Mouse (Mus musculus): ENCODE results near the gene Thap3. TPM values are rescaled to one million over a fixed set of nuclear protein-coding genes. Genes with fewer than 3 reads are reported as not detected.

Gene Thap3
- polyA plus RNA-seq, 1 experiment from 2014 or later, result 45.5 TPM

DNA sequence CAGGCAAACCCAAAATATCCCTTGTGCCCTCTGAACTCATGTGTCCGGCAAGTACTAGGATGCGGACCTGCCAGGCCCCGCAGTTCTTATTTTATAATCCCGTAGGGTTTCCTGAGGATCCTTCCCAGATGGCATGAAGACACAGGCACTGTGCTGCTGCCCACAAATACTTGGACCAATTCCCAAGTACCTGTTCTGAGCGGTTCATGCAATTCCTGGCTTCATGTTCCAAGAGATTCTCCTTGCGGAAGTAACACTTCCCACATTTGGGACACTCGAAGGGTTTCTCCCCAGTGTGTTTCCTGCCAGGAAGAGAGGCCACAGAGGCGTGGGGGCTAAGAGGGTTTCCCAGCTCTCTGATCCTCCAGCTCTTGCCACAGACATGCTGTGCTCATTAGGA lies 33.7 kb upstream of the Thap3 start:
- H3K9ac ChIP-seq (replicated peaks), result no peak overlapping the region
- no peak overlapping the region for H3K27ac ChIP-seq
- H3K4me3 ChIP-seq (replicated peaks), result no peak overlapping the region
- H3K4me1 ChIP-seq (replicated peaks), result peaks cover 28% of the 10 kb centered on the region
- 87% methylated on average over 8 of the region's 8 CpGs for WGBS
- no peaks in the 10 kb centered on the region for H3K9me3 ChIP-seq
- ATAC-seq (ENCODE audit: insufficient number of reproducible peaks, insufficient read depth, low FRiP score, low TSS enrichment, low read depth), result no peak
- peaks cover 84% of the 10 kb centered on the region for H3K36me3 ChIP-seq
- no peaks in the 10 kb centered on the region for H3K27me3 ChIP-seq
- no peak overlapping the region for H3K4me2 ChIP-seq

DNA sequence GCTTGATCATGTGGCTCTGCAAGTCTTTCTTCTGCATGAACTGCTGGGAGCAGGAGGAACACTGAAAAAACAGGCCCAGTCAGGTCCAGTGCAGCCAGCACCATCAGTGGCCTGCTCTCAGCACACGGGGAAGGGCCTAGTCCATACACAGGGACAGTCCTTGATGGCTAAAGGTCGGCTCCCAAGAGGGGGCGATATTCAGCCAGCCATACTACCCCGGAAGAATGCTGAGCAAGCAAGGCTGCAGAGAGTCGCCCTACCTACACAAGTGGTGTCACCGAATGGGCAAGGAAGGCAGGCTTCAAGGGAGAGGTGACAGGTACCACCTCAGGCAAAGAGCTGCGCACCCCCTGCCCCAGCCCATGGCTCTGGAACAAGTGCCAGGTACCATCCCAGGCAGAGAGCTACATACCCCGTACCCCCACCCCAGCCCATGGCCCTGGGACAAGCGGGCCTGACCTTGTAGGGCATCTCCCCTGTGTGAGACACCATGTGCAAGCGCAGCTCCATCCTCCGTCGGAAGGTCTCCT lies 32.8 kb upstream of the Thap3 start:
- Histone ChIP-seq H3K4me2 (no peak overlapping the region), H3K4me3 (replicated peaks) (no peak overlapping the region), H3K27ac (no peak overlapping the region), H3K9me3 (no peaks in the 10 kb centered on the region), H3K27me3 (no peaks in the 10 kb centered on the region), H3K36me3 (peaks cover 93% of the 10 kb centered on the region), H3K9ac (replicated peaks) (no peak overlapping the region), H3K4me1 (replicated peaks) (peaks cover 25% of the 10 kb centered on the region)
- no peak for ATAC-seq (ENCODE audit: insufficient number of reproducible peaks, insufficient read depth, low FRiP score, low TSS enrichment, low read depth)
- 83% methylated on average over 12 of the region's 12 CpGs for WGBS

DNA sequence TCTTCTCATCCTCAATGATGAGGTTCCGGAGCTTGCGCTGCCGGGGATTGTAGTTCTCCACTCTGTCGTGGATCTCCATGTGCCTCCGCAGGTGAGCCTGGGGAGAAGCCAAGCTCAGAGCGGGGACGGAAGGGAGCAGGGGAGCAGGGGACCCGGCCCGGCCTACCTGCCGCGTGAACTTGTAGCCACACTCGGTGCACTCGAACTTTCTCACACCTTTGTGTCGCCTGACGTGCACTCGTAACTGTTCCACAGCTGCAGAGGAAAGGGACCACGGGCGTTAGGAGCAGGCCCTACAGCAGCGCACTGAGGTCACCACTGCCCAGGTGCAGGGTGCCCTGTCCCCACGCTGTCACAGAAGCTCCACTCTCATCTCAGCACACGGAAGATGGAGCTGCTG lies 31.2 kb upstream of the Thap3 start:
- Histone ChIP-seq H3K36me3 (peaks cover 99% of the 10 kb centered on the region), H3K9ac (replicated peaks) (no peak overlapping the region), H3K27me3 (no peaks in the 10 kb centered on the region), H3K27ac (no peak overlapping the region), H3K9me3 (no peaks in the 10 kb centered on the region), H3K4me3 (replicated peaks) (no peak overlapping the region), H3K4me2 (no peak overlapping the region), H3K4me1 (replicated peaks) (peaks cover 8% of the 10 kb centered on the region)
- 90% methylated on average over 21 of the region's 21 CpGs for WGBS
- ATAC-seq (ENCODE audit: insufficient number of reproducible peaks, insufficient read depth, low FRiP score, low TSS enrichment, low read depth), result no peak

DNA sequence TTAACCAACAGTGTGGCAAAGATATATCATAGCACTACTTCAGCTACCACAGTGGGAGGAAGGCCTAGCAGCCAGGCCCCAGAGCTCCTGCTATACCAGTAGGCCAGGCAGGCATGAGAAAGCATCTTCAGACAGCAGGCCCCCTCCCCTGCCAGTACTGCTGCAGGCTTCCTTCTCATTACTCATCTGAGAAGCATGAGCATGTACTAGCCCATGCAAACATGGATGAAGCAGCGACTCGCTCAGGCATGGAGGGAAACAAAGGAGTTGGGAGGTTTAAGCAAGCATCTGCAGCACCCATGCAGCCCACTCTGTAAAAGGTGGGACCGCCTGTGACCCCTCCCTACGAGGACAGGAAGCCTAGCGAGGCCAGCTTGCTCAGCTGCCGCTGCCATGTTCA lies 30.3 kb upstream of the Thap3 start:
- ATAC-seq (ENCODE audit: insufficient number of reproducible peaks, insufficient read depth, low FRiP score, low TSS enrichment, low read depth), result no peak
- H3K36me3 ChIP-seq, result peaks cover 99% of the 10 kb centered on the region
- no peak overlapping the region for H3K4me3 ChIP-seq (replicated peaks)
- H3K9ac ChIP-seq (replicated peaks), result no peak overlapping the region
- H3K4me2 ChIP-seq, result no peak overlapping the region
- no peaks in the 10 kb centered on the region for H3K27me3 ChIP-seq
- WGBS, result 94% methylated on average over 6 of the region's 6 CpGs
- H3K9me3 ChIP-seq, result no peaks in the 10 kb centered on the region
- H3K27ac ChIP-seq, result no peak overlapping the region
- no peaks in the 10 kb centered on the region for H3K4me1 ChIP-seq (replicated peaks)

DNA sequence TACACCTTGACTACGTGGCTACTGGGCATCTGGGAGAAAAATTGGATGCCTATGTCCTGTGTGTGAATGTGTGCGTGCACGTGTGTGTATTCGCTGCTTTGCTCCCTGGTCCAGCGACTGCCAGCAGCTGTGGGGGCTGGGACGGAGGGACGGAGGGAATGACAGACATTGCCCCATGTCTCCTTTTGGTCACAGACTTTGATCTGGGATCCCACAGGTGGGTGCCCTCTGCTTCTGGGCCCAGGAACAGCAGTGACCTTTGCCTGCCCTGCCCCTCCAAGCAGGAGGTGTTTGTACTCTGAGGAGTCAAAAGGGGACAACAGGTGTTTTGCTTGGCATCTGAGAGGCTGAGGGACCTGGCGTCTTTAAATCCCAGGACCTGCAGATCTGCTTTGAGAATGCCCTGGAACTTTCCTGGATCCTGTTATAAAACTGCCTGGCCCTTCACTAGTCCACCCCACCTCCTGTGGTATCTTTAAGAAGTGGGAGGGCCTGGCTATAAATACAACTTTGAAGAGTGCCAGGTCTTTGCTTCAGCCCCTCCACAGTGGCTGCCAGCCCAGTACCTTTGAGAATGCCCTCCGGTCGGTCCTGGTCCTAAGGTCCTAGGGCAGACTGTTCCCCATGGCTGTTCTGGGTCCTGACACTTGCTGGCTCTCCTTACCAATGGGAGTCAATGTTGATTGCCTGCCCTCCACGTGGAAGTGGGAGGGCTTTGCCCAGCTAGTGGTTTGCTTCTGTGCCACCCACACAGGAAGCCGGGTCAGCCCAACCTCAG lies 24.4 kb upstream of the Thap3 start:
- WGBS, result 83% methylated on average over 12 of the region's 12 CpGs
- no peak for ATAC-seq (ENCODE audit: insufficient number of reproducible peaks, insufficient read depth, low FRiP score, low TSS enrichment, low read depth)
- Histone ChIP-seq H3K9me3 (no peaks in the 10 kb centered on the region), H3K36me3 (peaks cover 63% of the 10 kb centered on the region), H3K4me2 (no peak overlapping the region), H3K4me1 (replicated peaks) (peaks cover 22% of the 10 kb centered on the region), H3K4me3 (replicated peaks) (no peak overlapping the region), H3K9ac (replicated peaks) (no peak overlapping the region), H3K27me3 (peaks cover 11% of the 10 kb centered on the region; the same call in 1 of the 2 replicates), H3K27ac (no peak overlapping the region)

DNA sequence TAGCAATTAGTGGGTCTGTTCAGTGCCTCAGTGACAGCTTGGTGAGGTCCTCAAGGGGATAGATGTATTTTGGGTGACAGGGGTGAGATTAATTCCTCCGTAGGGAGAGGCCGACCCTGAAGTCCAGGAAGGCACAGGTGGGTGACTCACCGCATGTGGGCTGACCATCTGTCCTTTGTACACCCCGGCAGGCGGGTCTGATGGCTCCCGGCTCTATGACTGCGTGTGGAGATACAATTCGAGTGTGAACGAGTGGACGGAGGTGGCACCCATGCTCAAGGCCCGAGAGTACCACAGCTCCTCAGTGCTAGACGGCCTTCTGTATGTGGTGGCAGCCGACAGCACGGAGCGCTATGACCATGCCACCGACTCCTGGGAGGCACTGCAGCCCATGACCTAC lies 23.3 kb upstream of the Thap3 start:
- H3K4me2 ChIP-seq, result no peak overlapping the region; the same call in 1 of the 2 replicates
- H3K27ac ChIP-seq, result no peak overlapping the region
- H3K36me3 ChIP-seq, result peaks cover 53% of the 10 kb centered on the region
- ATAC-seq (ENCODE audit: insufficient number of reproducible peaks, insufficient read depth, low FRiP score, low TSS enrichment, low read depth), result no peak
- no peaks in the 10 kb centered on the region for H3K9me3 ChIP-seq
- H3K4me3 ChIP-seq (replicated peaks), result no peak overlapping the region
- peaks cover 11% of the 10 kb centered on the region; the same call in 1 of the 2 replicates for H3K27me3 ChIP-seq
- peaks cover 31% of the 10 kb centered on the region for H3K4me1 ChIP-seq (replicated peaks)
- H3K9ac ChIP-seq (replicated peaks), result no peak overlapping the region
- WGBS, result 96% methylated on average over 16 of the region's 16 CpGs

DNA sequence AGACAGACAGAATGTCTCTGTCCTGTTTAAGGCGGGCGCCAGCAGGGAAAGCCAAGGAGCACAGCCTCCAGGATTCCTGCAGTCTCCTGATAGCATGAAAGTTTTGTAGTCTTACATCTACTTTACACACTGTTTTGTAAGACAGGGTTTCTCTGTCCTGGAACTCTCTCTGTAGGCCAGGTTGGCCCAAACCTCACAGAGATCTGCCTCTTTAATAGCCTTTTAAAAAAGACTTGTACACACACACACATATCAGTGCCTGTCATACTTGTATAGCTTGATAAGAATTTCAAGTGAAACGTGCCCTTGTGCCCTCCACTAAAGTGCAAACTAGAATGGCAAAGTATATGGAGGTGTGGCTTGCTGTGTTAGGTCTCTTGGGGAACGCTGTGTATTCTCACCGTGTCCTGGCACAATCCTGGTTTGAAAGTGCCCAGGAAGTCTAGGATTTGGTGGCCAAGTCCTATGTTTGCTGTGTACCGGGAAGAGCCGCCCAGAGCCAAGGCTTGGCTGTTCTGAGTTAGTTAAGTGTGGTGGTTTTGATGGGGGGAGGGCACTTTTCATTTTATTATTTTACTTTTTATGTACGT lies 22.5 kb upstream of the Thap3 start:
- peaks cover 31% of the 10 kb centered on the region for H3K4me1 ChIP-seq (replicated peaks)
- H3K27me3 ChIP-seq, result peaks cover 14% of the 10 kb centered on the region; the same call in 1 of the 2 replicates
- no peak overlapping the region for H3K27ac ChIP-seq
- peak overlapping the region; percentile 85 for H3K4me3 ChIP-seq (replicated peaks)
- H3K36me3 ChIP-seq, result peaks cover 44% of the 10 kb centered on the region
- 79% methylated on average over 8 of the region's 8 CpGs for WGBS
- H3K9me3 ChIP-seq, result no peaks in the 10 kb centered on the region
- no peak for ATAC-seq (ENCODE audit: insufficient number of reproducible peaks, insufficient read depth, low FRiP score, low TSS enrichment, low read depth)
- H3K9ac ChIP-seq (replicated peaks), result peak overlapping the region; percentile 75
- peak overlapping the region; percentile 100 for H3K4me2 ChIP-seq

DNA sequence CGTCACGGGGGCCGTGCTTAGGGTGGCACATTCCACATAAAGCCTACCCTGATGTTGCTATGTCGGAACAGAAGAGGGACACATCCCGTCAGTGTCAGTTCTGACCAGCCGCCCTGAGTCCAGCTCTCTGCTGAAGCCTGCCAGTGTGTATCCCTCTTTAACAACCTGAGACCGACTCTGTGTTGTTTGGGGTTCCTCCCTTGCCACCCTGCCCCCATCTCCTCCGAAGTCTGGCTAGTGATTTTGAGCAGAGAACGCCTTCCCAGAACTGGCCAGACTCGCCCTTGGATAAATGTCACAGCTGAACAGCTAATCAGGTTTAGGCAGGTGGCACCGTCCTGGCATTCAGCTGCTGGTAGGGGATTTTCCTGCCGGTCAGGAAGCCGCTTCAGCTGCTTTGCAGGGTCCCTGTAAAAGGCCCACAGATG lies 21.9 kb upstream of the Thap3 start:
- Histone ChIP-seq H3K36me3 (peaks cover 39% of the 10 kb centered on the region), H3K9me3 (no peaks in the 10 kb centered on the region), H3K4me3 (replicated peaks) (peak overlapping the region; percentile 85), H3K27me3 (peaks cover 15% of the 10 kb centered on the region; the same call in 1 of the 2 replicates), H3K4me2 (peak overlapping the region; percentile 100), H3K9ac (replicated peaks) (peak overlapping the region; percentile 75), H3K4me1 (replicated peaks) (peaks cover 31% of the 10 kb centered on the region), H3K27ac (0 out of 2 replicates have a peak overlapping the region, but pooled peaks have one; percentile 87)
- WGBS, result 13% methylated on average over 13 of the region's 13 CpGs
- no peak for ATAC-seq (ENCODE audit: insufficient number of reproducible peaks, insufficient read depth, low FRiP score, low TSS enrichment, low read depth)

DNA sequence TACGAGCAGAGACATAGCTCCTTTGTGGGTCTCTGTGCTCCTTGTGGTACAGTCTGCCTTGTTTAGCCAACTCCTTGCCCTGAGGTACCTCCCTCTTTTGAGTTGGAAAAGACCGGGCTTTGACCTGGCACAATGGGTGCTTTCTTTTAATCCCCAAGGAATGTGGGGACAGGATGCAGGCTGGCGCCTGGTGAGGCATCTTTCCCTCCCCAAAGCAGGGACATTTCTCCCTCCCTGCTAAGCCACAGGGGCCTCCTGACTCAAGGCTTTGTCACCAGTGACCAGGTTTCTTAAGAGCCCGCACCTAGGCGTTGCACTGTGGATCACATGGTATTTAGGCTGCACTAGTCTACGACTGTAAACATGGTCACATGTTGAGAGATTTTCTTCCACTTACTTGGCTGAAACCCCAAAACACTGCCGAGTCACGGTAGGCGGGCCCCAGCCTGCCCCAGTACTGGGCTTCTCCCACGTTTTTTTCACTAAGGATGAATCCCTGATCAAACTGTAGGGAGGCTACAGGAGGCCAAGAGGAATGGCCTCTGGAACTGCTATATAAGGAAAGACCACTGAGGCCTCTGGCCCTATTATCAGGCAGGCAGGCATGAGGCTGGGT lies 21.4 kb upstream of the Thap3 start:
- 2% methylated on average over 10 of the region's 10 CpGs for WGBS
- Histone ChIP-seq H3K4me1 (replicated peaks) (peaks cover 31% of the 10 kb centered on the region), H3K9me3 (no peaks in the 10 kb centered on the region), H3K36me3 (peaks cover 34% of the 10 kb centered on the region), H3K4me2 (peak overlapping the region; percentile 100), H3K27me3 (peaks cover 15% of the 10 kb centered on the region; the same call in 1 of the 2 replicates), H3K27ac (peak overlapping the region; percentile 87), H3K9ac (replicated peaks) (peak overlapping the region; percentile 75), H3K4me3 (replicated peaks) (peak overlapping the region; percentile 85)
- ATAC-seq (ENCODE audit: insufficient number of reproducible peaks, insufficient read depth, low FRiP score, low TSS enrichment, low read depth), result peak; percentile 26

DNA sequence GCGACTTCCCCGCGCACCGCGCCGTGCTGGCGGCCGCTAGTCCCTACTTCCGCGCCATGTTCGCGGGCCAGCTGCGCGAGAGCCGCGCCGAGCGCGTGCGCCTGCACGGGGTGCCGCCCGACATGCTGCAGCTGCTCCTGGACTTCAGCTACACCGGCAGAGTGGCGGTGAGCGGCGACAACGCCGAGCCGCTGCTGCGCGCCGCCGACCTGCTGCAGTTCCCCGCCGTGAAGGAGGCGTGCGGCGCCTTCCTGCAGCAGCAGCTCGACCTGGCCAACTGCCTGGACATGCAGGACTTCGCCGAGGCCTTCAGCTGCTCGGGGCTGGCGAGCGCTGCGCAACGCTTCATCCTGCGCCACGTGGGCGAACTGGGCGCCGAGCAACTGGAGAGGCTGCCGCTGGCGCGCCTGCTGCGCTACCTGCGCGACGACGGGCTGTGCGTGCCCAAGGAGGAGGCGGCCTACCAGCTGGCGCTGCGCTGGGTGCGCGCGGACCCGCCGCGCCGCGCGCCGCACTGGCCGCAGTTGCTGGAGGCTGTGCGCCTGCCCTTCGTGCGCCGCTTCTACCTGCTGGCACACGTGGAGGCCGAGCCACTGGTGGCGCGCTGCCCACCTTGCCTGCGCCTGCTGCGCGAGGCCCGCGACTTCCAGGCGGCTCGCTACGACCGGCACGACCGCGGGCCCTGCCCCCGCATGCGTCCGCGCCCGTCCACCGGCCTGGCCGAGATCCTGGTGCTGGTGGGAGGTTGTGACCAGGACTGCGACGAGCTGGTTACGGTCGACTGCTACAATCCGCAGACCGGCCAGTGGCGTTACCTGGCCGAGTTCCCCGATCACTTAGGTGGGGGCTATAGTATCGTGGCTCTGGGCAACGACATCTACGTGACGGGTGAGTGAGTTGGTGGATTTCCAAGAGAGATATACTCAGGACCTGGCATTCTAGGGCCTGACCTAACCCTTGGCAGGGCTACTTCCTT lies 20.6 kb upstream of the Thap3 start:
- no peaks in the 10 kb centered on the region for H3K9me3 ChIP-seq
- ATAC-seq (ENCODE audit: insufficient number of reproducible peaks, insufficient read depth, low FRiP score, low TSS enrichment, low read depth), result peak; percentile 60
- peak overlapping the region; percentile 85 for H3K4me3 ChIP-seq (replicated peaks)
- peak overlapping the region; percentile 100 for H3K4me2 ChIP-seq
- H3K36me3 ChIP-seq, result peaks cover 25% of the 10 kb centered on the region
- H3K4me1 ChIP-seq (replicated peaks), result peaks cover 31% of the 10 kb centered on the region
- H3K27me3 ChIP-seq, result peaks cover 15% of the 10 kb centered on the region; the same call in 1 of the 2 replicates
- H3K27ac ChIP-seq, result peak overlapping the region; percentile 87
- peak overlapping the region; percentile 75 for H3K9ac ChIP-seq (replicated peaks)
- WGBS, result under 1% methylated on average over 109 of the region's 115 CpGs

Measured in limb, embryonic 12.5 days (tissue).